Mouse (Mus musculus) liver, postnatal 0 days (tissue): ENCODE measurements at regions not wholly inside any gene's neighbourhood (a gene's known extent, or its start where the extent isn't known, plus 50 kb on each side); places are given as distances from the start of the nearest gene placed in this dataset.

Experiments
- ATAC-seq: fragments of 200-750 bp; cut with Nextera tagmentation; 2 replicates; pipeline ENCODE4 v1.8.0; 2017; ENCODE audit warnings: mild to moderate bottlenecking, moderate library complexity
- DNase-seq: peaks from one replicate; pipeline ENCODE4 v3.0.0-alpha.2; 2016
- H3K27ac ChIP-seq: fragments of 300-500 bp; sonication (generic); 2 replicates; pipeline ENCODE4 v1.5.1; 2014; ENCODE audit warnings: antibody characterized with exemption, moderate library complexity, mild to moderate bottlenecking, low read depth
- H3K27me3 ChIP-seq: fragments of 300-500 bp; sonication (generic); 2 replicates; pipeline ENCODE4 v1.6.1; 2014; ENCODE audit warnings: low read length, control low read depth, mixed read lengths; ENCODE audit not compliant: insufficient read depth
- H3K36me3 ChIP-seq: fragments of 300-500 bp; sonication (generic); replicated peaks from 2 replicates; pipeline ENCODE4 v1.6.1; 2014; ENCODE audit warnings: mild to moderate bottlenecking, control low read depth, low read length, moderate library complexity, mixed read lengths; ENCODE audit not compliant: insufficient read depth
- H3K4me1 ChIP-seq: fragments of 300-500 bp; sonication (generic); 2 replicates; pipeline ENCODE4 v1.6.1; 2014; ENCODE audit warnings: antibody characterized with exemption, mild to moderate bottlenecking, control low read depth; ENCODE audit not compliant: insufficient read depth
- H3K4me2 ChIP-seq: fragments of 300-500 bp; sonication (generic); 2 replicates; pipeline ENCODE4 v1.6.1; 2014; ENCODE audit warnings: low read depth, mild to moderate bottlenecking, low read length, moderate library complexity, mixed read lengths
- H3K4me3 ChIP-seq: fragments of 300-500 bp; sonication (generic); 2 replicates; pipeline ENCODE4 v1.5.1; 2014; ENCODE audit warnings: low read depth, low read length
- H3K9ac ChIP-seq: fragments of 300-500 bp; sonication (generic); replicated peaks from 2 replicates; pipeline ENCODE4 v1.6.1; 2014; ENCODE audit warnings: mild to moderate bottlenecking, moderate library complexity
- H3K9me3 ChIP-seq: fragments of 300-500 bp; sonication (generic); 2 replicates; pipeline ENCODE4 v1.6.1; 2016; ENCODE audit warnings: mild to moderate bottlenecking, control low read depth, low read length, mixed read lengths
- CTCF ChIP-seq: sonication (generic); IDR thresholded peaks from 2 replicates; pipeline ENCODE4 v1.5.1; 2016; ENCODE audit warnings: antibody characterized with exemption, low read depth
- EP300 ChIP-seq: IDR thresholded peaks from 2 replicates; pipeline ENCODE4 v1.6.1; 2016; ENCODE audit warnings: antibody characterized with exemption, low read depth, mild to moderate bottlenecking
- WGBS: fragments of 180-500 bp; shearing (Covaris S2); extraction: QIAGEN DNeasy Blood & Tissue Kit; methylation state at CpG from one replicate; pipeline ENCODE4 v1.1.7; 2014; ENCODE audit not compliant: insufficient replicate concordance; 5-methylcytosine and 5-hydroxymethylcytosine counted together

DNA sequence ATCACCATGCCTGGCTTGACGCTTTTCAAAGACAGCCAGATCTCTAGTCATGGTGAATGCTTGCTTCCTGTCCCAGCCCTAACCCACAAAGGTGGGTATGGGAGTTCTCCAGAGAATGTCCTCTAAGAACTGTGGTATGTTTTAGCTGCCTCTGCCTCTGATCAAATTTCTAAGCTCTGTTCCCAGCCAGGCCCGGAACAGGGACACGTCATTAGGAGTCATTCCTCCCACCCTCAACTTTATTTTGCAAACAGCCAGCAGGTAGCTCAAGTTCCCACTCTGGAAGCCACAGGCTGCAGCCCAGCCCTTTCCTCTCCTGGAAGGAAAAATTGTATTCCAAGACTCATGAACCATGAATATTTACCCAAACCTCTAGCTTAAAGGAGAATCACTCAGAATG lies 117.2 kb downstream of the Zfp36l2 start:
- no peak for DNase-seq
- Histone ChIP-seq H3K36me3 (no peaks in the 10 kb centered on the region), H3K4me2 (no peak overlapping the region), H3K27me3 (no peaks in the 10 kb centered on the region), H3K4me3 (no peak overlapping the region), H3K9ac (no peak overlapping the region), H3K9me3 (no peaks in the 10 kb centered on the region), H3K4me1 (peaks cover 3% of the 10 kb centered on the region; the same call in 1 of the 2 replicates), H3K27ac (no peak overlapping the region)
- TF ChIP-seq EP300 (no peak), CTCF (no peak)
- ATAC-seq = no peak
- 78% methylated on average over 3 of the region's 3 CpGs for WGBS

DNA sequence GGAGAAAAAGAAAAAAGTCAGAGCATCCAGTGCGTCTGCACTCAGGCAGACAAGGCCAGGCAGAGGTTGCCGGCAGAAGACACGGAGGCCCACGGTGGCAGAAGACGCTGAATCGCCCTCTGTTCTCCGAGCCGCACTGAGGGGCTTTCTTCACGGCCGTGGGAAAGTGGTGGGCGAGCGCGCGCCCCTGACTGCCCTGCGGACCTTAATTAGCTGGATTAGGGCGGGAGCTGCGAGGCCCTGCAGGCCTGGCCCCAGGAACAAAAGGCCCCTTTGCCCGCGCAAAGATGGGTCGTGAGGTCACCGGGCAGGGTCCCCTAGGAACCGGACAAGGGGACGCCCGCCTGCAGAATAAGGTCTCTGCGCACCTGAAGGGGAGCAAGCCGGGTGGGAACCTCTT lies 120.6 kb downstream of the Zfp36l2 start:
- H3K36me3 ChIP-seq = no peaks in the 10 kb centered on the region
- 86% methylated on average over 26 of the region's 26 CpGs for WGBS
- TF ChIP-seq CTCF (no peak), EP300 (no peak)
- H3K4me1 ChIP-seq = 0 out of 2 replicates have a peak, but pooled peaks cover 3% of the 10 kb centered on the region
- no peaks in the 10 kb centered on the region for H3K27me3 ChIP-seq
- no peak for DNase-seq
- no peak overlapping the region for H3K27ac ChIP-seq
- H3K4me3 ChIP-seq = no peak overlapping the region
- no peak overlapping the region for H3K4me2 ChIP-seq
- H3K9ac ChIP-seq = no peak overlapping the region
- no peaks in the 10 kb centered on the region for H3K9me3 ChIP-seq
- no peak for ATAC-seq

DNA sequence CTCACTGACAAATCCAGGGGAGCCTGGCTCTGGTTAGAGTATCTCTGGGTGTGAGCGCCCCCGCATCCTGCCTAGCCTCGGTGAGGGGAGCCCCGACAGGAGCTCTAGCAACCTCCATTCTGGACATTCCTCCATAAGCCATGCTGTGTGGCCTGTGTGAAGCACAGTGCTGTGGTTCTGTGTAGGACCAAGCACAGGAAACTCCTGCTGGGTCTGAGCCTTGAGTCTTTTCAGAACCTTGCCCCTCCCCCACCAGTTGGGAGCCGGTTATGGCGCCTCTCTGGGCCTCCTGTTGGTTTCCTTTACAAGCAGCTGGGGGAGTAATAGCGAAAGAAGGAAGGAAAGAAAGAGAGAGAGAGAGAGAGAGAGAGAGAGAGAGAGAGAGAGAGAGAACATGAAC lies 124.0 kb downstream of the Zfp36l2 start:
- 54% methylated on average over 7 of the region's 7 CpGs for WGBS
- H3K9me3 ChIP-seq = no peaks in the 10 kb centered on the region
- H3K4me2 ChIP-seq = no peak overlapping the region
- H3K27me3 ChIP-seq = no peaks in the 10 kb centered on the region
- DNase-seq = no peak
- no peak overlapping the region for H3K9ac ChIP-seq
- no peak overlapping the region for H3K4me3 ChIP-seq
- 0 out of 2 replicates have a peak, but pooled peaks cover 3% of the 10 kb centered on the region for H3K4me1 ChIP-seq
- H3K27ac ChIP-seq = no peak overlapping the region
- ATAC-seq = no peak
- H3K36me3 ChIP-seq = no peaks in the 10 kb centered on the region
- no peak for TF ChIP-seq EP300
- no peak for TF ChIP-seq CTCF

DNA sequence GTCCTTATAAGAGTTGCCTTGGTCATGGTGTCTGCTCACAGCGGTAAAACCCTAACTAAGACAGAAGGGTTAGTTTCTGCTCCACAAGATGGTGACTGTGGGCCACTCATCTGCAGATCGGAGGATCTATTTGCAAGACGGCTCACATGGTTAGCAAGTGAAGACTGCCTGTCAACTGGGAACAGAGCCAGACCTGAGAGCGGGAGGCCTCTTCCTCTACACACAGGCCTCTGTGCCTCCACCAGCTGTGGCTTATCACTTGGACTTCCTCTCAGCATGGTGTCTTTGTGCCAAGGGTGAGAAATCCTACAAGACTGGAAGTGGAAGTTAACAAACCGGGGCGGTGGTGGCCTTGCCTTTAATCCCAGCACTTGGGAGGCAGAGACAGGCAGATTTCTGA lies 126.1 kb downstream of the Zfp36l2 start:
- Histone ChIP-seq H3K9me3 (no peaks in the 10 kb centered on the region), H3K4me1 (peaks cover 6% of the 10 kb centered on the region), H3K9ac (no peak overlapping the region), H3K27me3 (no peaks in the 10 kb centered on the region), H3K36me3 (no peaks in the 10 kb centered on the region), H3K4me2 (no peak overlapping the region), H3K27ac (no peak overlapping the region), H3K4me3 (no peak overlapping the region)
- TF ChIP-seq EP300 (no peak), CTCF (peak; percentile 30)
- ATAC-seq (peak; percentile 62), DNase-seq (peak; percentile 55)
- 32% methylated on average over 6 of the region's 6 CpGs for WGBS

DNA sequence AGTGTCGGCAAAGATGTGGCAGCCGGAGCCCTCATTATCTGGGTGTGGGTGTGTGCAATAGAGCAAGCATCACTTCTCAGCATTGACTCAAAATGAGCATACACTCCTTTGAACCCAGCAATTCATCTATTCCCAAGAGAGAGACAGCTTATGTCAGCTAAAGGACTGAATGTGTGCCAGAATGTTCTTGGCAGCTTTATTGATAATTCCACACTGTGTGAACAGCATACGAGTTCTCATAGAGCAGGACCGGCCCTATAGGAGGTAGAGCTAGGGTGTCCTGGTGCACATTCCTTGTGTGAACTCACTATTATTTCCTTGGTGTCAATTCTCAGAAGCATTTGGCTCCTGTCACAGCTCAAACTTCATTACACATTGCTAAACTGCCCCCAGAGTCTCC lies 131.3 kb downstream of the Zfp36l2 start:
- ATAC-seq (no peak), DNase-seq (no peak)
- Histone ChIP-seq H3K9ac (no peak overlapping the region), H3K36me3 (no peaks in the 10 kb centered on the region), H3K27ac (no peak overlapping the region), H3K9me3 (no peaks in the 10 kb centered on the region), H3K27me3 (no peaks in the 10 kb centered on the region), H3K4me1 (peaks cover 3% of the 10 kb centered on the region), H3K4me2 (no peak overlapping the region), H3K4me3 (no peak overlapping the region)
- 83% methylated on average over 4 of the region's 4 CpGs for WGBS
- TF ChIP-seq CTCF = no peak
- TF ChIP-seq EP300 = no peak

DNA sequence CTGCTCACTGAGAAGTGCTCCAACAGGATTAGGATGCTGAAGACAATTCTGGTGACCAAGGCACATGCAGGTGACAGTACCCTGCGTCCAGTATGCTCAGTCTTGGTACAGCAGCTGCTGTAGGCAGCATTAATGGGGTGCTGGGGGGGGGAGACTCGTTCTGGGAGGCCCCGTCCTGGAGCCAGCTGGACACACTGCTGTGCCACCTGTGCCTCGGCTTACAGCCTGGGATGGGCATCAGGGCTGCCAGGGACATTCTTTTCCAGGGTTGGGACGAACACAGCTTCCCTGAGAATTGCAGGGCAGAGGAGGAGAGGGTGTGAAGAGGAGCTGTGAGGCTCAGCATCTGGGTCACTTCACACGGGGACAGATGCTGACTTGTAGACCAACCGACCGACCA lies 135.3 kb downstream of the Zfp36l2 start:
- ATAC-seq = no peak
- no peaks in the 10 kb centered on the region for H3K36me3 ChIP-seq
- H3K27me3 ChIP-seq = no peaks in the 10 kb centered on the region
- no peak overlapping the region for H3K4me2 ChIP-seq
- TF ChIP-seq CTCF (no peak), EP300 (no peak)
- peaks cover 7% of the 10 kb centered on the region for H3K4me1 ChIP-seq
- no peak overlapping the region for H3K9ac ChIP-seq
- no peak overlapping the region for H3K27ac ChIP-seq
- no peak overlapping the region for H3K4me3 ChIP-seq
- no peaks in the 10 kb centered on the region for H3K9me3 ChIP-seq
- 78% methylated on average over 8 of the region's 8 CpGs for WGBS
- DNase-seq = no peak

DNA sequence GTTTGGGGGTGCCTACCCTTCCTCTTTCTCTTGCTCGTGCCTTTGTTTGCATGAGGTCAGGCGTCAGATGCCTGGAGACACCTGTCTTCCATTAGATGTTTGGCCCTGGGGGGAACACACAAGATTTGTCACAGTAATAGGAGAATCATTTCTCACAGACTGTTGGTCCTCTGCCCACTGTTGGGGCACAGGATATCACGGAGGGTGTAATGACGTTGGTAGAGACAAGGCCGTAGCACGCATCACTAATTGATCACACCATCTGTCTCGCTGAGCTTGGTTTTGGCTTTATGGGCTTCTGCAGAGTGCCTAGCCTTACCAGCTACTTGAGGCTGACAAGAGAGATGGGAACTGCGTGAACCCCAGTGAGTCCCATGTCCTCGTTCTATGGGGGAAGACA lies 136.5 kb downstream of the Zfp36l2 start:
- WGBS = 78% methylated on average over 9 of the region's 9 CpGs
- peaks cover 4% of the 10 kb centered on the region; the same call in 1 of the 2 replicates for H3K4me1 ChIP-seq
- no peak overlapping the region for H3K27ac ChIP-seq
- TF ChIP-seq EP300 (no peak), CTCF (no peak)
- ATAC-seq (no peak), DNase-seq (no peak)
- H3K9me3 ChIP-seq = no peaks in the 10 kb centered on the region
- no peaks in the 10 kb centered on the region for H3K27me3 ChIP-seq
- no peak overlapping the region for H3K9ac ChIP-seq
- H3K36me3 ChIP-seq = no peaks in the 10 kb centered on the region
- no peak overlapping the region for H3K4me3 ChIP-seq
- no peak overlapping the region for H3K4me2 ChIP-seq
